Mouse (Mus musculus): ENCODE measurements at regions not wholly inside any gene's neighbourhood (a gene's known extent, or its start where the extent isn't known, plus 50 kb on each side); places are given as distances from the start of the nearest gene placed in this dataset.

GRCm38 (mm10) chr1:129208406-129208805 is 64.7 kb upstream of the Thsd7b start:
- TF ChIP-seq EP300 (IDR thresholded peaks at IDR 0.05; ENCODE audit: low read depth) (no peak), CTCF (IDR thresholded peaks at IDR 0.05; ENCODE audit: low read depth) (no peak)

Data from heart, postnatal 0 days (tissue).